Mouse (Mus musculus) brain, embryonic 18.5 days (tissue): ENCODE results near the gene Jup.
"Not testable (repeated sequence)": the region's sequence is repeated elsewhere in the genome, so short reads cannot be mapped to it uniquely, and the experiment has no call there.

ENCODE experiments used
- DNase-seq: peaks from one replicate; pipeline ENCODE4 v3.0.0-alpha.2; 2012; ENCODE audit warnings: low read depth, low spot score

The Jup gene

GRCm38 (mm10) chr11:100391081-100391883 is 6.3 kb downstream of the Jup start:
- DNase-seq: no peak

GRCm38 (mm10) chr11:100389931-100390445 is 7.6 kb downstream of the Jup start:
- no peak for DNase-seq

- no peak for DNase-seq
These were observed 9.0 kb downstream of the Jup start for GRCm38 (mm10) chr11:100388588-100388987.

GRCm38 (mm10) chr11:100387589-100388375 is 9.8 kb downstream of the Jup start:
- DNase-seq: no peak

- DNase-seq: no peak
These were observed 10.5 kb downstream of the Jup start for GRCm38 (mm10) chr11:100387111-100387510.

GRCm38 (mm10) chr11:100386586-100386985 is 11.0 kb downstream of the Jup start:
- DNase-seq: no peak

- no peak for DNase-seq
These were observed 12.5 kb downstream of the Jup start for GRCm38 (mm10) chr11:100385016-100385415.

- no peak for DNase-seq
These were observed 14.9 kb downstream of the Jup start for GRCm38 (mm10) chr11:100382682-100383081.

GRCm38 (mm10) chr11:100379311-100379710 is 18.3 kb downstream of the Jup start:
- no peak for DNase-seq

GRCm38 (mm10) chr11:100378446-100378845 is 19.1 kb downstream of the Jup start:
- DNase-seq: no peak

GRCm38 (mm10) chr11:100377989-100378388 is 19.6 kb downstream of the Jup start:
- no peak for DNase-seq

- no peak for DNase-seq
These were observed 20.7 kb downstream of the Jup start for GRCm38 (mm10) chr11:100376746-100377389.

- no peak for DNase-seq
These were observed 21.6 kb downstream of the Jup start for GRCm38 (mm10) chr11:100376005-100376404.

GRCm38 (mm10) chr11:100375127-100375526 is 22.4 kb downstream of the Jup start:
- no peak for DNase-seq

GRCm38 (mm10) chr11:100371981-100372558 is 25.5 kb downstream of the Jup start:
- no peak for DNase-seq

GRCm38 (mm10) chr11:100369822-100370221 is 27.7 kb downstream of the Jup start:
- no peak for DNase-seq

- DNase-seq: no peak
These were observed 28.4 kb downstream of the Jup start for GRCm38 (mm10) chr11:100369145-100369544.

- no peak for DNase-seq
These were observed 34.5 kb downstream of the Jup start for GRCm38 (mm10) chr11:100362979-100363562.

- no peak for DNase-seq
These were observed 35.2 kb downstream of the Jup start for GRCm38 (mm10) chr11:100362209-100362978.

- not testable (repeated sequence) for DNase-seq
These were observed 36.5 kb downstream of the Jup start for GRCm38 (mm10) chr11:100361059-100361458.

- DNase-seq: no peak
These were observed 37.4 kb downstream of the Jup start for GRCm38 (mm10) chr11:100360175-100360574.
